Mouse (Mus musculus) forebrain, embryonic 14.5 days (tissue): ENCODE data around the gene Izumo1r. TPM values are rescaled to one million over a fixed set of nuclear protein-coding genes. Genes with fewer than 3 reads are reported as not detected.

Source experiments
- ATAC-seq: fragments of 200-750 bp; cut with Nextera tagmentation; 2 replicates; pipeline ENCODE4 v1.8.0; 2017; ENCODE audit warnings: mild to moderate bottlenecking, moderate library complexity
- DNase-seq: peaks from one replicate; pipeline ENCODE4 v3.0.0-alpha.2; 2015; ENCODE audit warnings: low spot score
- H3K27ac ChIP-seq: fragments of 300-500 bp; sonication (generic); 2 replicates; pipeline ENCODE4 v1.5.1; 2014; ENCODE audit warnings: low read depth, mild to moderate bottlenecking, control low read depth, low read length, moderate library complexity
- H3K27me3 ChIP-seq: fragments of 300-500 bp; sonication (generic); replicated peaks from 2 replicates; pipeline ENCODE4 v1.6.1; 2014; ENCODE audit warnings: low read length, control low read depth, mixed read lengths; ENCODE audit not compliant: control insufficient read depth, insufficient read depth
- H3K36me3 ChIP-seq: fragments of 300-500 bp; sonication (generic); 2 replicates; pipeline ENCODE4 v1.6.1; 2014; ENCODE audit warnings: low read length, control low read depth; ENCODE audit not compliant: control insufficient read depth, insufficient read depth
- H3K4me1 ChIP-seq: fragments of 300-500 bp; sonication (generic); 2 replicates; pipeline ENCODE4 v1.6.1; 2014; ENCODE audit warnings: antibody characterized with exemption, low read length, control low read depth; ENCODE audit not compliant: control insufficient read depth, insufficient read depth
- H3K4me2 ChIP-seq: fragments of 300-500 bp; sonication (generic); 2 replicates; pipeline ENCODE4 v1.6.1; 2014; ENCODE audit warnings: mild to moderate bottlenecking, control low read depth, low read length
- H3K4me3 ChIP-seq: fragments of 300-500 bp; sonication (generic); 2 replicates; pipeline ENCODE4 v1.5.1; 2014; ENCODE audit warnings: low read depth, low read length, control low read depth
- H3K9ac ChIP-seq: fragments of 300-500 bp; sonication (generic); 2 replicates; pipeline ENCODE4 v1.6.1; 2014; ENCODE audit warnings: mild to moderate bottlenecking, low read length, control low read depth, moderate library complexity
- H3K9me3 ChIP-seq: fragments of 300-500 bp; sonication (generic); replicated peaks from 2 replicates; pipeline ENCODE4 v1.6.1; 2016; ENCODE audit warnings: low read length, control low read depth, mixed read lengths; ENCODE audit not compliant: control insufficient read depth
- WGBS: fragments of 180-500 bp; shearing (Covaris S2); extraction: QIAGEN DNeasy Blood & Tissue Kit; methylation state at CpG from one replicate; pipeline ENCODE4 v1.1.7; 2014; 5-methylcytosine and 5-hydroxymethylcytosine counted together
- polyA plus RNA-seq: library from polyadenylated mRNA; unstranded; fragments of >200 nt; fragmentation: Nextera tagmentation; extraction: Ambion mirVana; gene quantifications from 2 replicates; pipeline ENCODE4 v1.2.1, GENCODE M21; 2014

Izumo1r gene
- not detected in 2 replicates for polyA plus RNA-seq

DNA sequence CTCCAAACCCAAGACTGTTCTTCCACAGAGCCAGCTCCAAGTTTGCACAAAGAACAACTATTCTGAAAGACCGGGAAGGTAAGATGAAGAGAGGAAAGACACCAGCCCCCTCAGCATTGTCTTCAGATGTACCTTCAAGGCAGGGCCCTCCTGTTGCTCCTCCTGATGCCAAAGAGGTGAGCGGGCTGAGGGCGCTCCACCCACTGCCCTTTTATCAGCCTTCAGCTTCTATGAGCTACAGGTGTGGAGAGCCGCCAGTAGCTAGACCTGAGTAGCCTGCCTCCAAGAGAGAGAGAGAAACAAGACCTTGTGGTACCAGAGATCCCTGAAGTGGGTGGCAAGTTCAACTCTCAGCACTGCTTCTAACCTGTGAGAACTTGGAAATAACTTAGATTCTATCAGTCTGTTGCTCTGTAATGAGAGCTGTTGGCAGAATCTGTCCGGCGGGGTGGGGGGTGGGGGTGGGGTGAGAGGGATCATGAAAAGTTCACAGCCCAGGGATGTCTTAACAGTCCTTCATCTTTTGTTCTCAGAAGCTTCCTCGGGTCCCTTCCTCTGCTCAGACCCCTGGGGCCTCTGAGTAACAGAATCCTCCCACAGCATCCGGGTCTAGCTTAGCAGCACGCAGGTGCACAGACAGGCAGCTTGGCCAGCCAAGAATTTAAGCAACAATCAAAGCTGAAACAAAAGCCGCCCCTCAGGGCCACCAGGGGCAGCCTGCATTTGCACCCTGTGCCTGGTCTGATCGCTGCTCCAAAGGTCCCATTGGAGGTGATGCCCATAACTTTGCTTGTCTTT lies at the start of gene Izumo1r:
Gene Izumo1r (minus strand): TSS at position 369 of the 798 bp plus-strand sequence.
- Histone ChIP-seq H3K9ac (no peak within 1 kb of the TSS), H3K36me3 (no peaks in the 10 kb centered on the region), H3K4me1 (no peaks in the 10 kb centered on the region), H3K27ac (no peak within 1 kb of the TSS), H3K27me3 (no peaks in the 10 kb centered on the region), H3K4me2 (no peak within 1 kb of the TSS), H3K4me3 (no peak within 1 kb of the TSS), H3K9me3 (no peaks in the 10 kb centered on the region)
- ATAC-seq (no peak), DNase-seq (no peak)
- 38% methylated on average over 11 of the region's 11 CpGs for WGBS

DNA sequence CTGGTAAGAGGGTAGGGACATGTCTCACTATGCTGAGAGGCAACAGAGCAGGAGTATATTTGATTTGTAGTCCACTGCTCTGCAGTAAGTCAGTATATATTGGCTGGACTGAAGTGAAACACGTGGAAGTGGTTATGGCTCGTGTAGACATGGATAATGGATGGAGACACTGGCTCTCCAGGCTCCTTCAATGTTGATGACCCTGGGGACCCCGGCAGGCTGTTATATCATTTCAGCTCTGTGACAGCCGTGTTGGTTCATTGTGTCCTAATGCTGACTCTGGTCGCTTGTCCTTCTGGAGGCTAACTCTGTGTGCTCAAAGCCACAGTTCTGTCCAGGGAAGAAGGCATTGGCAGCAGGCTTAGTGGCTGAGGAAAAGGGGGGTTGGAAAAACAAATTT lies 47.3 kb upstream of the Izumo1r start:
- no peaks in the 10 kb centered on the region for H3K36me3 ChIP-seq
- H3K4me2 ChIP-seq, result no peak overlapping the region
- H3K4me1 ChIP-seq, result no peaks in the 10 kb centered on the region
- no peak for ATAC-seq
- H3K27ac ChIP-seq, result no peak overlapping the region
- H3K4me3 ChIP-seq, result no peak overlapping the region
- no peak for DNase-seq
- H3K9ac ChIP-seq, result no peak overlapping the region
- H3K9me3 ChIP-seq, result no peaks in the 10 kb centered on the region
- H3K27me3 ChIP-seq, result no peaks in the 10 kb centered on the region
- 82% methylated on average over 5 of the region's 5 CpGs for WGBS

DNA sequence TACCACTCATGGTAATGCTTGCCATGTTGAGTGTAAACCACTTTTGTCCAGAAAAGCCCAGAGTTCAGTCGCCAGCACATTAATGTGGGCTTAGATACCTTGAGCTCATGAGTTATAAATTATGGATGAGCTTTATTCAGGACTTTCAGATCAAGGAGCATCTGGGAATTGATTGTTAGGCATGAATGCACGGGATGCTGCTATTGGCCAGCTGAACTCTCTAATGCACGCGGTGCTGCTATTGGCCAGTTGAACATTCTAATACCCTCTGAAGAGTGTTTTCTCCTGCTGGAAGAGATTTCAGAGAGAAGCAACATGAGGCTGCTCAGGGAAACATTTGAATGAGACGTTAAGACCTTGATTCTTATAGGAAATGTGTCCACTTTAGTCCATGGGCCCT lies 45.1 kb upstream of the Izumo1r start:
- H3K4me2 ChIP-seq, result no peak overlapping the region
- no peaks in the 10 kb centered on the region for H3K36me3 ChIP-seq
- no peak for DNase-seq
- no peaks in the 10 kb centered on the region for H3K4me1 ChIP-seq
- ATAC-seq, result no peak
- no peaks in the 10 kb centered on the region for H3K27me3 ChIP-seq
- no peaks in the 10 kb centered on the region for H3K9me3 ChIP-seq
- no peak overlapping the region for H3K27ac ChIP-seq
- H3K4me3 ChIP-seq, result no peak overlapping the region
- no peak overlapping the region for H3K9ac ChIP-seq
- 70% methylated on average over 5 of the region's 5 CpGs for WGBS

DNA sequence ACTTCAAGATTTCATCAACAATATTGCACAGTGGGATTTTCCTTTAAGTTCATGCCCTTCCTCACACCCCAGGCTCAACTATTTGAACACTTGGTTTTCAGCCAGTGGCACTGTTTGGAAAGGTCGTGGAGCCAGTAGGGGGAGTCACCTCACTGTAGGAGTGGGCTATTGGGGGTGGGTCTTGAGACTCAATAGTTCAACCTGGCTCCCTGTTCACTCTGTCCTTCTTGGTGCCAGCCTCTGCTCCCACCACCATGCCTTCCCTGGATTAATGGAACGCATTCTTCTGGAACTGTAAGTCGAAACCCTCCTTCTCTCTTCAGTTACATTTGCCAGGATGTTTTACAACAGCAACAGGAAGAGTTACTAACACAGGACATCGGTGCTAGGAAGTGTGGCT lies 42.9 kb upstream of the Izumo1r start:
- WGBS, result 80% methylated on average over 4 of the region's 4 CpGs

DNA sequence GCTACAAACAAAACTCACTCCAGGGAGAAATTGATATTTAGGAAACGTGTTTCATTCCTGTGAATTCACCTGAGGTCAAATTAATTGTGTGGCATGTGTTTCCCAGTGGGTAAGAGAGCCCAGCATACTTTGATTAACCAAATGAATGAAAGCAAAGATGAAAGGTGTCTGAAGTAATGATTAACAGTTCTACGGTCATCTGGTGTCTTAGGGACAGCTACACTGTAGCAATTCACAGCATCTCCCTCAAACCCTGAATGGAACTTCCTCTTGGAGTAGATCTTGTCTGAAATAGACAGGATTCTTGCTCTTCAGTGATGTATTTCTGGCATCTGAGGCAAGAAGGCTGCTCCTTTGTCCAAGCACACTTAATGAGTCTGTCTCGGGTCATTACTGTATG lies 42.2 kb upstream of the Izumo1r start:
- no peak overlapping the region for H3K4me3 ChIP-seq
- no peak overlapping the region for H3K4me2 ChIP-seq
- no peaks in the 10 kb centered on the region for H3K4me1 ChIP-seq
- H3K9me3 ChIP-seq, result no peaks in the 10 kb centered on the region
- DNase-seq (no peak), ATAC-seq (no peak)
- WGBS, result 29% methylated on average over 3 of the region's 3 CpGs
- H3K9ac ChIP-seq, result no peak overlapping the region
- H3K36me3 ChIP-seq, result no peaks in the 10 kb centered on the region
- H3K27me3 ChIP-seq, result no peaks in the 10 kb centered on the region
- no peak overlapping the region for H3K27ac ChIP-seq

More for the DNA sequence above, 42.9 kb upstream of the Izumo1r start:
- Histone ChIP-seq H3K36me3 (no peaks in the 10 kb centered on the region), H3K9me3 (no peaks in the 10 kb centered on the region), H3K27me3 (no peaks in the 10 kb centered on the region), H3K4me2 (no peak overlapping the region), H3K27ac (no peak overlapping the region), H3K4me3 (no peak overlapping the region), H3K4me1 (no peaks in the 10 kb centered on the region), H3K9ac (no peak overlapping the region)
- DNase-seq (no peak), ATAC-seq (no peak)

DNA sequence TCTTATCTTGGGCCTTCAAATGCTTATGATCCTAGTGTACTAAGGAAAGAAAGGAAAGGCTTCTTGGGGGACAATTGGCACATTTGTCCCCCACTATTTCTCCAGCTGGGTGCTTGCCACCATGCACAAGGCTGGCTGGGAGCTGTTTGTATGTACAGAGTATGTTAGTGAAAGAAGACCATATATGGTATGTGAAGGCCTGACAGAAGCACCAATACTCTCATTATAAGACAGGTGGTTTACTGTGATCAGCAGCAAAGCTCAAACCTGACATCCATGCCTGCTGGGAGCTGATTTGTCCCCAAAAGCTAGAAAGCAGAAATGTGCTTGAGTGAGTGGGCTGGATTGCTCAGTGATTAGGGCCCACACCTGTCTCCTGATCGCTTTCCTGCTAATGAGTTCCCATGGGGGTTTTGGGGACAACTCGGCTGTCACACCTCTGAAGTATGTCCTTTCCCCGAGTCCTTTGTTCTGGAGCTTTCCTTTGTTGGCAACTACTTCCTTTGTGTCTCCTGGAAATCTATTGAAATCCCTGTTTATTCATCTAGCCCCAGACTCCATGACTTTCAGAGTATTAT lies 38.5 kb upstream of the Izumo1r start:
- Histone ChIP-seq H3K9me3 (no peaks in the 10 kb centered on the region), H3K4me1 (no peaks in the 10 kb centered on the region), H3K9ac (no peak overlapping the region), H3K4me2 (no peak overlapping the region), H3K27me3 (no peaks in the 10 kb centered on the region), H3K27ac (no peak overlapping the region), H3K36me3 (no peaks in the 10 kb centered on the region), H3K4me3 (no peak overlapping the region)
- peak; percentile 20; the same call in 1 of the 2 replicates for ATAC-seq
- 34% methylated on average over 3 of the region's 3 CpGs for WGBS
- peak; percentile 20 for DNase-seq

- Histone ChIP-seq H3K27ac (no peak overlapping the region), H3K27me3 (no peaks in the 10 kb centered on the region), H3K9ac (no peak overlapping the region), H3K36me3 (no peaks in the 10 kb centered on the region), H3K4me2 (no peak overlapping the region), H3K9me3 (no peaks in the 10 kb centered on the region), H3K4me3 (no peak overlapping the region), H3K4me1 (no peaks in the 10 kb centered on the region)
- no peak for ATAC-seq
- 79% methylated on average over 3 of the region's 3 CpGs for WGBS
- DNase-seq, result no peak
These were observed 35.9 kb upstream of the Izumo1r start for GRCm38 (mm10) chr9:14939610-14940009.

GRCm38 (mm10) chr9:14937308-14937707 lies 33.6 kb upstream of the Izumo1r start:
- Histone ChIP-seq H3K9ac (no peak overlapping the region), H3K4me1 (no peaks in the 10 kb centered on the region), H3K27ac (no peak overlapping the region), H3K4me3 (no peak overlapping the region), H3K9me3 (no peaks in the 10 kb centered on the region), H3K4me2 (no peak overlapping the region), H3K36me3 (no peaks in the 10 kb centered on the region), H3K27me3 (no peaks in the 10 kb centered on the region)
- WGBS, result 85% methylated on average over 1 of the region's 1 CpGs
- no peak for ATAC-seq
- no peak for DNase-seq

DNA sequence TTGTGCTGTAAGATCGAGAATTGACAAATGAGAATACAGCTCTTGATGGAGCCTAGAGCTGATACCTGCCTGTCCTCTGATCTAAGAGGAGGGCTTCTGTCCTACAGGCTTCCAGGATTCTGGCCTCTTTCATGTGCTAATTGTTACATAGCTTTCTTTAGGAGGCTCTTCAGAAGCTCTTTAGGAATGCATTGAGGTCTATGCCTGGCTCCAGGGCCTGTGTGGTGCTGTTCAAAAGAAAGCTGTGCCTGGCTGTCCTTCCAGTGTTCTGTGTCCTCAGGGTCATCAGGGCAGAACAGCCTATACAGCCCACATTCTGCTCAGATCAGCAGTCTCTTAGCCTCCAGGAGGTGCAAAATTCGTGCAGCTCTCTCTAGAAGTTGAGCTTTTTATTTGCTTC lies 31.1 kb upstream of the Izumo1r start:
- H3K9ac ChIP-seq, result no peak overlapping the region
- H3K4me1 ChIP-seq, result no peaks in the 10 kb centered on the region
- H3K27me3 ChIP-seq, result no peaks in the 10 kb centered on the region
- no peak overlapping the region for H3K4me2 ChIP-seq
- ATAC-seq (no peak), DNase-seq (no peak)
- 58% methylated on average over 2 of the region's 2 CpGs for WGBS
- no peaks in the 10 kb centered on the region for H3K36me3 ChIP-seq
- H3K9me3 ChIP-seq, result no peaks in the 10 kb centered on the region
- H3K27ac ChIP-seq, result no peak overlapping the region
- no peak overlapping the region for H3K4me3 ChIP-seq
